Mouse (Mus musculus) limb, embryonic 11.5 days (tissue): ENCODE results near the gene Slc18b1. TPM values are rescaled to one million over a fixed set of nuclear protein-coding genes. Genes with fewer than 3 reads are reported as not detected.
"Not testable (repeated sequence)": the region's sequence is repeated elsewhere in the genome, so short reads cannot be mapped to it uniquely, and the experiment has no call there.

Experiments used
- ATAC-seq: fragments of 200-750 bp; cut with Nextera tagmentation; 2 replicates; pipeline ENCODE4 v1.8.0; 2017; ENCODE audit warnings: low read depth; ENCODE audit not compliant: insufficient number of reproducible peaks, low FRiP score, low TSS enrichment
- DNase-seq: peaks from one replicate; pipeline ENCODE4 v3.0.0-alpha.2; 2015; ENCODE audit warnings: low spot score
- H3K27ac ChIP-seq: fragments of 300-500 bp; sonication (generic); replicated peaks from 2 replicates; pipeline ENCODE4 v1.5.1; 2014; ENCODE audit warnings: low read depth, mild to moderate bottlenecking, low read length
- H3K27me3 ChIP-seq: fragments of 300-500 bp; sonication (generic); 2 replicates; pipeline ENCODE4 v1.6.1; 2014; ENCODE audit warnings: mild to moderate bottlenecking, low read length, mixed read lengths; ENCODE audit not compliant: control insufficient read depth, insufficient read depth
- H3K36me3 ChIP-seq: fragments of 300-500 bp; sonication (generic); 2 replicates; pipeline ENCODE4 v1.6.1; 2014; ENCODE audit warnings: mild to moderate bottlenecking, low read length, moderate library complexity, mixed read lengths; ENCODE audit not compliant: control insufficient read depth, insufficient read depth
- H3K4me1 ChIP-seq: fragments of 300-500 bp; sonication (generic); 2 replicates; pipeline ENCODE4 v1.6.1; 2014; ENCODE audit warnings: low read length, mixed read lengths; ENCODE audit not compliant: control insufficient read depth, insufficient read depth
- H3K4me2 ChIP-seq: fragments of 300-500 bp; sonication (generic); 2 replicates; pipeline ENCODE4 v1.6.1; 2014; ENCODE audit warnings: low read depth, mild to moderate bottlenecking, moderate library complexity; ENCODE audit not compliant: severe bottlenecking
- H3K4me3 ChIP-seq: fragments of 300-500 bp; sonication (generic); 2 replicates; pipeline ENCODE4 v1.5.1; 2014; ENCODE audit warnings: low read depth, low read length
- H3K9ac ChIP-seq: fragments of 300-500 bp; sonication (generic); 2 replicates; pipeline ENCODE4 v1.6.1; 2014; ENCODE audit warnings: mild to moderate bottlenecking, low read length
- H3K9me3 ChIP-seq: fragments of 300-500 bp; sonication (generic); 2 replicates; pipeline ENCODE4 v1.6.1; 2016; ENCODE audit warnings: low read length; ENCODE audit not compliant: control insufficient read depth
- WGBS: fragments of 180-500 bp; shearing (Covaris S2); extraction: QIAGEN DNeasy Blood & Tissue Kit; methylation state at CpG from one replicate; pipeline ENCODE4 v1.1.7; 2014; 5-methylcytosine and 5-hydroxymethylcytosine counted together
- polyA plus RNA-seq: library from polyadenylated mRNA; unstranded; fragments of >200 nt; fragmentation: Nextera tagmentation; extraction: Ambion mirVana; gene quantifications from 2 replicates; pipeline ENCODE4 v1.2.1, GENCODE M21; 2014

The Slc18b1 gene
- polyA plus RNA-seq, 1 experiment from 2014 or later, result 24.3 TPM

- ATAC-seq (no peak), DNase-seq (no peak)
- no peak overlapping the region for H3K4me3 ChIP-seq
- H3K9ac ChIP-seq, result no peak overlapping the region
- no peaks in the 10 kb centered on the region for H3K9me3 ChIP-seq
- peaks cover 12% of the 10 kb centered on the region; the same call in 1 of the 2 replicates for H3K4me1 ChIP-seq
- no peak overlapping the region for H3K4me2 ChIP-seq
- H3K36me3 ChIP-seq, result peaks cover 5% of the 10 kb centered on the region
- no peaks in the 10 kb centered on the region for H3K27me3 ChIP-seq
- WGBS, result 46% methylated on average over 2 of the region's 2 CpGs
- H3K27ac ChIP-seq, result no peak overlapping the region
Measured at GRCm38 (mm10) chr10:23784121-23784520, 12.7 kb upstream of the Slc18b1 start.

- not testable (repeated sequence) for ATAC-seq, H3K27me3 ChIP-seq, H3K27ac ChIP-seq, H3K36me3 ChIP-seq, DNase-seq, H3K9me3 ChIP-seq
- 35% methylated on average over 7 of the region's 7 CpGs for WGBS
- peak overlapping the region; percentile 86 for H3K4me3 ChIP-seq
- peak overlapping the region; percentile 90; the same call in 1 of the 2 replicates for H3K9ac ChIP-seq
- peaks cover 12% of the 10 kb centered on the region; the same call in 1 of the 2 replicates for H3K4me1 ChIP-seq
- H3K4me2 ChIP-seq, result peak overlapping the region; percentile 61
Measured at GRCm38 (mm10) chr10:23785599-23785998, 11.2 kb upstream of the Slc18b1 start.

GRCm38 (mm10) chr10:23786040-23786439 is 10.7 kb upstream of the Slc18b1 start:
- no peak for DNase-seq
- H3K4me2 ChIP-seq, result peak overlapping the region; percentile 61
- ATAC-seq, result no peak
- H3K4me3 ChIP-seq, result peak overlapping the region; percentile 86
- H3K27ac ChIP-seq, result no peak overlapping the region
- H3K36me3 ChIP-seq, result peaks cover 5% of the 10 kb centered on the region
- peak overlapping the region; percentile 90 for H3K9ac ChIP-seq
- WGBS, result 0% methylated on average over 4 of the region's 4 CpGs
- no peaks in the 10 kb centered on the region for H3K27me3 ChIP-seq
- peaks cover 12% of the 10 kb centered on the region; the same call in 1 of the 2 replicates for H3K4me1 ChIP-seq
- H3K9me3 ChIP-seq, result no peaks in the 10 kb centered on the region

GRCm38 (mm10) chr10:23786631-23787038 is 10.2 kb upstream of the Slc18b1 start:
- DNase-seq, H3K27me3 ChIP-seq, H3K36me3 ChIP-seq, H3K9me3 ChIP-seq: not testable (repeated sequence)
- under 1% methylated on average over 23 of the region's 23 CpGs for WGBS
- peak overlapping the region; percentile 36; the same call in 1 of the 2 replicates for H3K27ac ChIP-seq
- peak; percentile 27; the same call in 1 of the 2 replicates for ATAC-seq
- H3K4me2 ChIP-seq, result peak overlapping the region; percentile 61
- H3K9ac ChIP-seq, result peak overlapping the region; percentile 90
- peaks cover 12% of the 10 kb centered on the region; the same call in 1 of the 2 replicates for H3K4me1 ChIP-seq
- H3K4me3 ChIP-seq, result peak overlapping the region; percentile 86

- H3K9ac ChIP-seq, result peak within 1 kb of the TSS; percentile 90
- peak within 1 kb of the TSS; percentile 86 for H3K4me3 ChIP-seq
- DNase-seq (peak; percentile 100), ATAC-seq (peak; percentile 94)
- no peaks in the 10 kb centered on the region for H3K9me3 ChIP-seq
- H3K27me3 ChIP-seq, result no peaks in the 10 kb centered on the region
- peak within 1 kb of the TSS; percentile 36; the same call in 1 of the 2 replicates for H3K27ac ChIP-seq
- H3K36me3 ChIP-seq, result peaks cover 5% of the 10 kb centered on the region
- H3K4me1 ChIP-seq, result peaks cover 12% of the 10 kb centered on the region; the same call in 1 of the 2 replicates
- H3K4me2 ChIP-seq, result peak within 1 kb of the TSS; percentile 68
- under 1% methylated on average over 51 of the region's 51 CpGs for WGBS
Measured at GRCm38 (mm10) chr10:23787062-23787821, 9.5 kb upstream of the Slc18b1 start, which contains the start of gene Rps12. Gene Rps12, minus strand, starts transcription at chr10:23787275.

GRCm38 (mm10) chr10:23788056-23788600 is 8.7 kb upstream of the Slc18b1 start:
- DNase-seq (no peak), ATAC-seq (no peak)
- Histone ChIP-seq H3K27ac (no peak overlapping the region), H3K4me1 (peaks cover 12% of the 10 kb centered on the region; the same call in 1 of the 2 replicates), H3K36me3 (peaks cover 5% of the 10 kb centered on the region), H3K9me3 (no peaks in the 10 kb centered on the region), H3K27me3 (no peaks in the 10 kb centered on the region), H3K4me2 (peak overlapping the region; percentile 68), H3K4me3 (peak overlapping the region; percentile 86), H3K9ac (peak overlapping the region; percentile 55)
- 10% methylated on average over 8 of the region's 8 CpGs for WGBS

GRCm38 (mm10) chr10:23795871-23796520 is 790 bp upstream of the Slc18b1 start:
- H3K4me1 ChIP-seq, result no peaks in the 10 kb centered on the region
- H3K36me3 ChIP-seq, result no peaks in the 10 kb centered on the region
- no peak overlapping the region for H3K27ac ChIP-seq
- no peaks in the 10 kb centered on the region for H3K9me3 ChIP-seq
- no peak overlapping the region for H3K4me3 ChIP-seq
- ATAC-seq (no peak), DNase-seq (no peak)
- no peaks in the 10 kb centered on the region for H3K27me3 ChIP-seq
- WGBS, result 73% methylated on average over 9 of the region's 9 CpGs
- no peak overlapping the region for H3K9ac ChIP-seq
- 0 out of 2 replicates have a peak overlapping the region, but pooled peaks have one; percentile 59 for H3K4me2 ChIP-seq

GRCm38 (mm10) chr10:23797606-23798005 is 820 bp downstream of the Slc18b1 start:
- 34% methylated on average over 3 of the region's 3 CpGs for WGBS
- H3K27me3 ChIP-seq, result no peaks in the 10 kb centered on the region
- H3K4me2 ChIP-seq, result peak overlapping the region; percentile 59
- no peaks in the 10 kb centered on the region for H3K4me1 ChIP-seq
- no peaks in the 10 kb centered on the region for H3K9me3 ChIP-seq
- H3K4me3 ChIP-seq, result peak overlapping the region; percentile 64; the same call in 1 of the 2 replicates
- DNase-seq, result no peak
- no peak overlapping the region for H3K9ac ChIP-seq
- no peaks in the 10 kb centered on the region for H3K36me3 ChIP-seq
- ATAC-seq, result no peak
- no peak overlapping the region for H3K27ac ChIP-seq
